Mouse (Mus musculus): Measurements from ENCODE around the gene Sirt7. TPM values are rescaled to one million over a fixed set of nuclear protein-coding genes. Genes with fewer than 3 reads are reported as not detected.
A peak's percentile ranks its signal among the peaks of the same experiment; 100 is the strongest.

The Sirt7 gene
- polyA plus RNA-seq, 1 experiment: 98.2 TPM

GRCm38 (mm10) chr11:120612763-120613162 is 12.3 kb downstream of the Sirt7 start:
- no peak for TF ChIP-seq POLR2A (IDR thresholded peaks at IDR 0.05; ENCODE audit: extremely low read depth, insufficient read depth, low read length)
- peak; percentile 62 for TF ChIP-seq CTCF (IDR thresholded peaks at IDR 0.05; ENCODE audit: extremely low read depth, insufficient read depth, low read length)
- Histone ChIP-seq H3K27ac (ENCODE audit: insufficient read depth, low read length) (no peak overlapping the region), H3K4me3 (ENCODE audit: insufficient read depth, low read length) (no peak overlapping the region)

GRCm38 (mm10) chr11:120610477-120611046 is 14.5 kb downstream of the Sirt7 start:
- Histone ChIP-seq H3K4me1 (ENCODE audit: control insufficient read depth, insufficient read depth, low read length) (0 out of 2 replicates have a peak, but pooled peaks cover 2% of the 10 kb centered on the region), H3K4me3 (ENCODE audit: insufficient read depth, low read length) (no peak overlapping the region), H3K27ac (ENCODE audit: insufficient read depth, low read length) (no peak overlapping the region)
- no peak for TF ChIP-seq POLR2A (IDR thresholded peaks at IDR 0.05; ENCODE audit: extremely low read depth, insufficient read depth, low read length)
- no peak for TF ChIP-seq CTCF (IDR thresholded peaks at IDR 0.05; ENCODE audit: extremely low read depth, insufficient read depth, low read length)

More at GRCm38 (mm10) chr11:120612763-120613162, 12.3 kb downstream of the Sirt7 start:
- H3K4me1 ChIP-seq (ENCODE audit: control insufficient read depth, insufficient read depth, low read length): peaks cover 7% of the 10 kb centered on the region

- no peak overlapping the region for H3K27ac ChIP-seq (ENCODE audit: insufficient read depth, low read length)
- peak; percentile 7; the same call in 1 of the 2 replicates for TF ChIP-seq POLR2A (IDR thresholded peaks at IDR 0.05; ENCODE audit: extremely low read depth, insufficient read depth, low read length)
- no peak for TF ChIP-seq CTCF (IDR thresholded peaks at IDR 0.05; ENCODE audit: extremely low read depth, insufficient read depth, low read length)
These were observed 15.8 kb downstream of the Sirt7 start for GRCm38 (mm10) chr11:120609250-120609649.

DNA sequence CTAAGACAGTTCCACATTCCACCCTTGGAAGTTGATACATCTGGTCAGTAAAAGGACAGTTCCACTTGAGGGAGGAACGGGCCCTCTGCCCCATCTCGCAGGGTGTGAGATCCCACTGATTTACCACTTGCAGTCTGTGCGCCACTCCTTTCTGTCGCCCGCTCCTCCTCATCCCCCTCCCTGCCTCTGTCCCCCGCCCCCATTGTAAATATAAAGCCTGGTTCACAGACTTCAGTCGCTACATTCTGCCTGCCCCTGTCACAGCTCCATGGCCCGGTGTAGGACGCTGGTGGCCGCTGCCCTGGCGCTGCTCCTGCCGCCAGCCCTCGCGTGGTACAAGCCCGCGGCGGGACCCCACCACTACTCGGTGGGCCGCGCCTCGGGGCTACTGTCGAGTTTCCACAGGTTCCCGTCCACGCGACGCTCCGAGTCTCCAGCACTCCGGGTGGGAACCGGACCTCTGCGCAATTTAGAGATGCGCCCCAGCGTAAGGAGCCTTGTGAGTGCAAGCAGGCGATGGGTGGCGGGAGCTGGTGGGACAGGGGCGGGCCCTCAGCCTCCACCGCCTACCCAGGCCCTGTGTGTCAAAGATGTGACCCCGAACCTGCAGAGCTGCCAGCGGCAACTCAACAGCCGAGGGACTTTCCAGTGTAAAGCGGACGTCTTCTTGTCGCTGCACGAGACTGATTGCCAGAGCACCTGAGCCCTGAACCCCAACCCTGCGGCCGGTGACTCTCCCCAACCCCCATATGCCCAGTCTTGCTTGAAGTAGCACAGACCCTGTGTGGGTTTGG is 16.6 kb downstream of the Sirt7 start, which contains the start of gene Npb:
TSS of gene Npb (plus strand) at position 237 of the 794 bp plus-strand sequence.
- Histone ChIP-seq H3K4me1 (ENCODE audit: control insufficient read depth, insufficient read depth, low read length) (0 out of 2 replicates have a peak, but pooled peaks cover 2% of the 10 kb centered on the region), H3K27ac (ENCODE audit: insufficient read depth, low read length) (no peak within 1 kb of the TSS), H3K4me3 (ENCODE audit: insufficient read depth, low read length) (no peak within 1 kb of the TSS)
- TF ChIP-seq POLR2A (IDR thresholded peaks at IDR 0.05; ENCODE audit: extremely low read depth, insufficient read depth, low read length): no peak
- TF ChIP-seq CTCF (IDR thresholded peaks at IDR 0.05; ENCODE audit: extremely low read depth, insufficient read depth, low read length): no peak

More at GRCm38 (mm10) chr11:120609250-120609649, 15.8 kb downstream of the Sirt7 start:
- 0 out of 2 replicates have a peak, but pooled peaks cover 2% of the 10 kb centered on the region for H3K4me1 ChIP-seq (ENCODE audit: control insufficient read depth, insufficient read depth, low read length)
- no peak overlapping the region for H3K4me3 ChIP-seq (ENCODE audit: insufficient read depth, low read length)

- Histone ChIP-seq H3K4me1 (ENCODE audit: control insufficient read depth, insufficient read depth, low read length) (0 out of 2 replicates have a peak, but pooled peaks cover 2% of the 10 kb centered on the region), H3K4me3 (ENCODE audit: insufficient read depth, low read length) (no peak overlapping the region)
- no peak for TF ChIP-seq CTCF (IDR thresholded peaks at IDR 0.05; ENCODE audit: extremely low read depth, insufficient read depth, low read length)
- TF ChIP-seq POLR2A (IDR thresholded peaks at IDR 0.05; ENCODE audit: extremely low read depth, insufficient read depth, low read length): no peak
These were observed 18.3 kb downstream of the Sirt7 start for GRCm38 (mm10) chr11:120606764-120607163.

DNA sequence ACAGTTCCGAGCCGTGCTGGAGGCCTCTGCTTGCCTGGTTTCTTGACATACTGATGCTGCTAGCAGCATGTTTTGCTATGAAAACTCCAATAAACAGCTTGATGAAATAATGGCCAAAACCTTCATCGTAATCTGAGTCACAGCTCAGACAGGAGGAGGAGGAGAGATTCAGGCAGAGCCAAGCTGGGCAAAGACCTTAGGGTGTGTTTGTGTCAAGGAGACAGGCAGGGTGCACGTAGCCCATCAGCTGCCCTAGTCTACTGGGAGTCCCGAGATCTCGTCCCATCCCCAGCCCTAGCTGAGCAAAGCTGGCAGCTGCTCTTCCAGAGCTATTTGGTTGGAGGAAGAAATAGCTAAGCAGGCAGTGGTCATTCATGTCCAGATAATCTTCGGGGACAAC is 19.4 kb downstream of the Sirt7 start:
- no peak for TF ChIP-seq CTCF (IDR thresholded peaks at IDR 0.05; ENCODE audit: extremely low read depth, insufficient read depth, low read length)
- no peak for TF ChIP-seq POLR2A (IDR thresholded peaks at IDR 0.05; ENCODE audit: extremely low read depth, insufficient read depth, low read length)
- H3K27ac ChIP-seq (ENCODE audit: insufficient read depth, low read length): no peak overlapping the region
- no peak overlapping the region for H3K4me3 ChIP-seq (ENCODE audit: insufficient read depth, low read length)
- H3K4me1 ChIP-seq (ENCODE audit: control insufficient read depth, insufficient read depth, low read length): 0 out of 2 replicates have a peak, but pooled peaks cover 2% of the 10 kb centered on the region

More at GRCm38 (mm10) chr11:120606764-120607163, 18.3 kb downstream of the Sirt7 start:
- no peak overlapping the region for H3K27ac ChIP-seq (ENCODE audit: insufficient read depth, low read length)

- TF ChIP-seq CTCF (IDR thresholded peaks at IDR 0.05; ENCODE audit: extremely low read depth, insufficient read depth, low read length): no peak
- no peak for TF ChIP-seq POLR2A (IDR thresholded peaks at IDR 0.05; ENCODE audit: extremely low read depth, insufficient read depth, low read length)
- Histone ChIP-seq H3K4me1 (ENCODE audit: control insufficient read depth, insufficient read depth, low read length) (0 out of 2 replicates have a peak, but pooled peaks cover 1% of the 10 kb centered on the region), H3K4me3 (ENCODE audit: insufficient read depth, low read length) (no peak overlapping the region), H3K27ac (ENCODE audit: insufficient read depth, low read length) (no peak overlapping the region)
These were observed 21.5 kb downstream of the Sirt7 start for GRCm38 (mm10) chr11:120603545-120603944.

DNA sequence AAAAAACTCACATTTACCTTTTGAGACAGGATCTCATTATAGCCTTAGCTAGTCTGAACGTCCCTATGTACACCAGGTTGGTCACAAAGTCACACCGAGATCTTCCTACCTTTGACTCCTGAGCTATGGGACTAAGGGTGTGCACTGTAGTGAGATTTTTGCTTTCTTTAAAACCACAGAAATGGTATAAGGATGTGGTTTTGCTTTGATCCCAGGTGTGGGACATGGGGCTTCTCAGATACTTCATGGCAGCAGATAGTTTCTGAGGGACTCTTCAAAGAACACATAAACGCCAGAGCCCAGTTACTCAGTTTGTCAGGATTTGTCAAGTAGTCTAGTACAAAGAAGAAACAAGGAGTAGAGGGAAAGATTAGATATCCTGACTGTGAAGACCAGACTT is 24.3 kb downstream of the Sirt7 start:
- no peak for TF ChIP-seq POLR2A (IDR thresholded peaks at IDR 0.05; ENCODE audit: extremely low read depth, insufficient read depth, low read length)
- TF ChIP-seq CTCF (IDR thresholded peaks at IDR 0.05; ENCODE audit: extremely low read depth, insufficient read depth, low read length): no peak
- Histone ChIP-seq H3K4me1 (ENCODE audit: control insufficient read depth, insufficient read depth, low read length) (peaks cover 3% of the 10 kb centered on the region; the same call in 1 of the 2 replicates), H3K27ac (ENCODE audit: insufficient read depth, low read length) (no peak overlapping the region), H3K4me3 (ENCODE audit: insufficient read depth, low read length) (no peak overlapping the region)

- TF ChIP-seq POLR2A (IDR thresholded peaks at IDR 0.05; ENCODE audit: extremely low read depth, insufficient read depth, low read length): no peak
- no peak for TF ChIP-seq CTCF (IDR thresholded peaks at IDR 0.05; ENCODE audit: extremely low read depth, insufficient read depth, low read length)
These were observed 26.0 kb downstream of the Sirt7 start for GRCm38 (mm10) chr11:120598990-120599549.

More at GRCm38 (mm10) chr11:120598990-120599549, 26.0 kb downstream of the Sirt7 start:
- Histone ChIP-seq H3K4me3 (ENCODE audit: insufficient read depth, low read length) (peak overlapping the region; percentile 57), H3K27ac (ENCODE audit: insufficient read depth, low read length) (no peak overlapping the region), H3K4me1 (ENCODE audit: control insufficient read depth, insufficient read depth, low read length) (peaks cover 3% of the 10 kb centered on the region; the same call in 1 of the 2 replicates)

Data from cortical plate, adult 2 months (tissue).